Mouse (Mus musculus) telencephalon, adult 2 months (tissue): ENCODE data around the gene Sdk2.

ENCODE experiments used
- DNase-seq: peaks from one replicate; pipeline ENCODE4 v3.0.0-alpha.2; 2011; ENCODE audit warnings: low read depth, low spot score

Sdk2 gene

GRCm38 (mm10) chr11:113740100-113740499 lies 326.7 kb downstream of the Sdk2 start:
- DNase-seq = no peak

- no peak for DNase-seq
Observed at GRCm38 (mm10) chr11:113739213-113739612, 327.6 kb downstream of the Sdk2 start.

- DNase-seq = no peak
Observed at GRCm38 (mm10) chr11:113737912-113738311, 328.9 kb downstream of the Sdk2 start.

- no peak for DNase-seq
Observed at GRCm38 (mm10) chr11:113737553-113737854, 329.3 kb downstream of the Sdk2 start.

- DNase-seq = no peak
Observed at GRCm38 (mm10) chr11:113736848-113737552, 329.8 kb downstream of the Sdk2 start.

- no peak for DNase-seq
Observed at GRCm38 (mm10) chr11:113735151-113735550, 331.7 kb downstream of the Sdk2 start.

- no peak for DNase-seq
Observed at GRCm38 (mm10) chr11:113733631-113734364, 333.0 kb downstream of the Sdk2 start.

GRCm38 (mm10) chr11:113731945-113732612 lies 334.8 kb downstream of the Sdk2 start:
- no peak for DNase-seq

- DNase-seq = no peak
Observed at GRCm38 (mm10) chr11:113730879-113731278, 336.0 kb downstream of the Sdk2 start.

GRCm38 (mm10) chr11:113729917-113730316 lies 336.9 kb downstream of the Sdk2 start:
- DNase-seq = no peak

- DNase-seq = no peak
Observed at GRCm38 (mm10) chr11:113729239-113729638, 337.6 kb downstream of the Sdk2 start.

- no peak for DNase-seq
Observed at GRCm38 (mm10) chr11:113727992-113728391, 338.9 kb downstream of the Sdk2 start.

- DNase-seq = no peak
Observed at GRCm38 (mm10) chr11:113726994-113727888, 339.6 kb downstream of the Sdk2 start.
